Mouse (Mus musculus): ENCODE data around the gene Midn. TPM values are rescaled to one million over a fixed set of nuclear protein-coding genes. Genes with fewer than 3 reads are reported as not detected.
"Not testable (repeated sequence)": the region's sequence is repeated elsewhere in the genome, so short reads cannot be mapped to it uniquely, and the experiment has no call there.

Gene Midn
- polyA plus RNA-seq, 1 experiment = 33.8 TPM

GRCm38 (mm10) chr10:80160455-80161371, 12.6 kb downstream of the Midn start:
- no peak; the same call in 1 of the 2 replicates for TF ChIP-seq POLR2A (IDR thresholded peaks at IDR 0.05; ENCODE audit: extremely low read depth, insufficient read depth, low read length)
- no peak for TF ChIP-seq CTCF (IDR thresholded peaks at IDR 0.05; ENCODE audit: extremely low read depth, insufficient read depth, low read length)
- peak overlapping the region; percentile 7; the same call in 1 of the 2 replicates for H3K4me3 ChIP-seq (ENCODE audit: insufficient read depth, low read length)
- H3K4me1 ChIP-seq (ENCODE audit: control insufficient read depth, insufficient read depth, low read length) = peaks cover 11% of the 10 kb centered on the region
- H3K27ac ChIP-seq (ENCODE audit: insufficient read depth, low read length) = peak overlapping the region; percentile 58

GRCm38 (mm10) chr10:80161522-80162242, 13.6 kb downstream of the Midn start:
- H3K4me1 ChIP-seq (ENCODE audit: control insufficient read depth, insufficient read depth, low read length) = peaks cover 13% of the 10 kb centered on the region
- 0 out of 2 replicates have a peak overlapping the region, but pooled peaks have one; percentile 5 for H3K27ac ChIP-seq (ENCODE audit: insufficient read depth, low read length)
- TF ChIP-seq CTCF (IDR thresholded peaks at IDR 0.05; ENCODE audit: extremely low read depth, insufficient read depth, low read length) = no peak
- TF ChIP-seq POLR2A (IDR thresholded peaks at IDR 0.05; ENCODE audit: extremely low read depth, insufficient read depth, low read length) = no peak
- no peak overlapping the region for H3K4me3 ChIP-seq (ENCODE audit: insufficient read depth, low read length)

- H3K4me3 ChIP-seq (ENCODE audit: insufficient read depth, low read length) = no peak overlapping the region
- TF ChIP-seq CTCF (IDR thresholded peaks at IDR 0.05; ENCODE audit: extremely low read depth, insufficient read depth, low read length) (no peak), POLR2A (IDR thresholded peaks at IDR 0.05; ENCODE audit: extremely low read depth, insufficient read depth, low read length) (no peak)
- H3K27ac ChIP-seq (ENCODE audit: insufficient read depth, low read length) = no peak overlapping the region
- H3K4me1 ChIP-seq (ENCODE audit: control insufficient read depth, insufficient read depth, low read length) = peaks cover 14% of the 10 kb centered on the region
Observed at GRCm38 (mm10) chr10:80162243-80162608, 14.2 kb downstream of the Midn start.

- Histone ChIP-seq H3K27ac (ENCODE audit: insufficient read depth, low read length) (no peak overlapping the region), H3K4me1 (ENCODE audit: control insufficient read depth, insufficient read depth, low read length) (peaks cover 14% of the 10 kb centered on the region), H3K4me3 (ENCODE audit: insufficient read depth, low read length) (no peak overlapping the region)
- TF ChIP-seq POLR2A (IDR thresholded peaks at IDR 0.05; ENCODE audit: extremely low read depth, insufficient read depth, low read length) (no peak), CTCF (IDR thresholded peaks at IDR 0.05; ENCODE audit: extremely low read depth, insufficient read depth, low read length) (no peak)
Observed at GRCm38 (mm10) chr10:80162716-80163299, 14.7 kb downstream of the Midn start.

GRCm38 (mm10) chr10:80163721-80164120, 15.6 kb downstream of the Midn start:
- TF ChIP-seq CTCF (IDR thresholded peaks at IDR 0.05; ENCODE audit: extremely low read depth, insufficient read depth, low read length) (no peak), POLR2A (IDR thresholded peaks at IDR 0.05; ENCODE audit: extremely low read depth, insufficient read depth, low read length) (no peak)
- peaks cover 16% of the 10 kb centered on the region for H3K4me1 ChIP-seq (ENCODE audit: control insufficient read depth, insufficient read depth, low read length)
- H3K27ac ChIP-seq (ENCODE audit: insufficient read depth, low read length) = peak overlapping the region; percentile 61; the same call in 1 of the 2 replicates
- no peak overlapping the region for H3K4me3 ChIP-seq (ENCODE audit: insufficient read depth, low read length)

- peaks cover 14% of the 10 kb centered on the region for H3K4me1 ChIP-seq (ENCODE audit: control insufficient read depth, insufficient read depth, low read length)
- no peak for TF ChIP-seq CTCF (IDR thresholded peaks at IDR 0.05; ENCODE audit: extremely low read depth, insufficient read depth, low read length)
- TF ChIP-seq POLR2A (IDR thresholded peaks at IDR 0.05; ENCODE audit: extremely low read depth, insufficient read depth, low read length) = no peak
- peak overlapping the region; percentile 61; the same call in 1 of the 2 replicates for H3K27ac ChIP-seq (ENCODE audit: insufficient read depth, low read length)
- peak overlapping the region; percentile 21 for H3K4me3 ChIP-seq (ENCODE audit: insufficient read depth, low read length)
Observed at GRCm38 (mm10) chr10:80164161-80164997, 16.3 kb downstream of the Midn start.

GRCm38 (mm10) chr10:80164998-80165344, 16.9 kb downstream of the Midn start:
- TF ChIP-seq CTCF (IDR thresholded peaks at IDR 0.05; ENCODE audit: extremely low read depth, insufficient read depth, low read length) (peak; percentile 99), POLR2A (IDR thresholded peaks at IDR 0.05; ENCODE audit: extremely low read depth, insufficient read depth, low read length) (peak; percentile 98)
- H3K4me1 ChIP-seq (ENCODE audit: control insufficient read depth, insufficient read depth, low read length) = peaks cover 13% of the 10 kb centered on the region
- H3K27ac ChIP-seq (ENCODE audit: insufficient read depth, low read length) = peak overlapping the region; percentile 41; the same call in 1 of the 2 replicates
- peak overlapping the region; percentile 21 for H3K4me3 ChIP-seq (ENCODE audit: insufficient read depth, low read length)

- H3K27ac ChIP-seq (ENCODE audit: insufficient read depth, low read length) = peak within 1 kb of the TSS; percentile 52; the same call in 1 of the 2 replicates
- peak within 1 kb of the TSS; percentile 21 for H3K4me3 ChIP-seq (ENCODE audit: insufficient read depth, low read length)
- no peak for TF ChIP-seq CTCF (IDR thresholded peaks at IDR 0.05; ENCODE audit: extremely low read depth, insufficient read depth, low read length)
- peak; percentile 54; the same call in 1 of the 2 replicates for TF ChIP-seq POLR2A (IDR thresholded peaks at IDR 0.05; ENCODE audit: extremely low read depth, insufficient read depth, low read length)
- H3K4me1 ChIP-seq (ENCODE audit: control insufficient read depth, insufficient read depth, low read length) = peaks cover 12% of the 10 kb centered on the region
Observed at GRCm38 (mm10) chr10:80165392-80166128, 17.5 kb downstream of the Midn start, which contains the start of gene Cirbp. Cirbp (plus strand) TSS chr10:80165985.

GRCm38 (mm10) chr10:80166136-80166535, 18.1 kb downstream of the Midn start:
- H3K4me1 ChIP-seq (ENCODE audit: control insufficient read depth, insufficient read depth, low read length); H3K4me3 ChIP-seq (ENCODE audit: insufficient read depth, low read length): not testable (repeated sequence)
- 0 out of 2 replicates have a peak overlapping the region, but pooled peaks have one; percentile 43 for H3K27ac ChIP-seq (ENCODE audit: insufficient read depth, low read length)
